Mouse (Mus musculus) kidney, adult 8-10 months (tissue): ENCODE measurements around the gene Neurl1a.
A peak's percentile ranks its signal among the peaks of the same experiment; 100 is the strongest.

Experiments
- DNase-seq, 2 experiments: peaks; one replicate each; pipeline ENCODE4 v3.0.0; 2022

Neurl1a gene

GRCm38 (mm10) chr19:47168793-47169412, 9.7 kb upstream of the Neurl1a start:
- peak; percentile 74 to 91 for DNase-seq

- DNase-seq, result peak in 1 of 2 experiments; percentile 32
Measured at GRCm38 (mm10) chr19:47174515-47174914, 4.1 kb upstream of the Neurl1a start.

GRCm38 (mm10) chr19:47175472-47175871, 3.1 kb upstream of the Neurl1a start:
- DNase-seq, result no peak

GRCm38 (mm10) chr19:47176916-47177505, 1.6 kb upstream of the Neurl1a start:
- no peak for DNase-seq

- peak in 1 of 2 experiments; percentile 9 for DNase-seq
Measured at GRCm38 (mm10) chr19:47178001-47178400, 619 bp upstream of the Neurl1a start.

- no peak for DNase-seq
Measured at GRCm38 (mm10) chr19:47179272-47179809, 721 bp downstream of the Neurl1a start.

- no peak for DNase-seq
Measured at GRCm38 (mm10) chr19:47180011-47180410, 1.4 kb downstream of the Neurl1a start.

- DNase-seq, result no peak
Measured at GRCm38 (mm10) chr19:47184221-47184620, 5.6 kb downstream of the Neurl1a start.

GRCm38 (mm10) chr19:47184736-47185135, 6.1 kb downstream of the Neurl1a start:
- no peak for DNase-seq

GRCm38 (mm10) chr19:47186514-47187275, 8.1 kb downstream of the Neurl1a start:
- DNase-seq, result no peak

GRCm38 (mm10) chr19:47188515-47189128, 10.0 kb downstream of the Neurl1a start:
- DNase-seq, result no peak

GRCm38 (mm10) chr19:47192158-47192557, 13.5 kb downstream of the Neurl1a start:
- DNase-seq, result no peak

GRCm38 (mm10) chr19:47198671-47199350, 20.2 kb downstream of the Neurl1a start:
- DNase-seq, result no peak

GRCm38 (mm10) chr19:47201972-47202371, 23.4 kb downstream of the Neurl1a start:
- DNase-seq, result no peak

GRCm38 (mm10) chr19:47202429-47202828, 23.8 kb downstream of the Neurl1a start:
- DNase-seq, result no peak

- no peak for DNase-seq
Measured at GRCm38 (mm10) chr19:47203042-47203441, 24.4 kb downstream of the Neurl1a start.

- no peak for DNase-seq
Measured at GRCm38 (mm10) chr19:47204653-47205052, 26.0 kb downstream of the Neurl1a start.

- no peak for DNase-seq
Measured at GRCm38 (mm10) chr19:47206126-47206525, 27.5 kb downstream of the Neurl1a start.

GRCm38 (mm10) chr19:47210432-47210831, 31.8 kb downstream of the Neurl1a start:
- no peak for DNase-seq

GRCm38 (mm10) chr19:47211609-47212312, 33.1 kb downstream of the Neurl1a start:
- DNase-seq, result no peak

- DNase-seq, result no peak
Measured at GRCm38 (mm10) chr19:47212401-47212800, 33.8 kb downstream of the Neurl1a start.

GRCm38 (mm10) chr19:47213470-47213869, 34.9 kb downstream of the Neurl1a start:
- no peak for DNase-seq
